Mouse (Mus musculus) liver, adult 2 months (tissue): ENCODE data around the gene Olfr160. TPM values are rescaled to one million over a fixed set of nuclear protein-coding genes. Genes with fewer than 3 reads are reported as not detected.

Experiments used
- DNase-seq: peaks from one replicate; pipeline ENCODE4 v3.0.0-alpha.2; 2011; ENCODE audit warnings: low read depth, low spot score; ENCODE audit errors: extremely low read depth
- H3K27ac ChIP-seq: fragments of 200-500 bp; replicated peaks from 2 replicates; pipeline ENCODE4 v1.5.1; 2012; ENCODE audit warnings: low read depth, mild to moderate bottlenecking, control low read depth, inconsistent platforms, low read length; ENCODE audit not compliant: insufficient read depth
- H3K27me3 ChIP-seq: fragments of 200-500 bp; 2 replicates; pipeline ENCODE4 v1.6.1; 2012; ENCODE audit warnings: mild to moderate bottlenecking, moderate library complexity, low read length, inconsistent platforms; ENCODE audit not compliant: control insufficient read depth, insufficient read depth
- H3K36me3 ChIP-seq: fragments of 200-500 bp; 2 replicates; pipeline ENCODE4 v1.6.1; 2012; ENCODE audit warnings: low read length, inconsistent platforms; ENCODE audit not compliant: control insufficient read depth, insufficient read depth
- H3K4me1 ChIP-seq: fragments of 200-500 bp; 2 replicates; pipeline ENCODE4 v1.6.1; 2011; ENCODE audit warnings: low read length; ENCODE audit not compliant: control insufficient read depth, insufficient read depth
- H3K4me3 ChIP-seq: fragments of 200-500 bp; 2 replicates; pipeline ENCODE4 v1.5.1; 2011; ENCODE audit warnings: low read depth, mild to moderate bottlenecking, control low read depth, low read length, moderate library complexity; ENCODE audit not compliant: insufficient read depth
- H3K79me2 ChIP-seq: fragments of 200-500 bp; 2 replicates; pipeline ENCODE4 v1.6.1; 2012; ENCODE audit warnings: inconsistent platforms, mild to moderate bottlenecking, low read length, moderate library complexity; ENCODE audit not compliant: control insufficient read depth, insufficient read depth
- H3K9ac ChIP-seq: fragments of 200-500 bp; 2 replicates; pipeline ENCODE4 v1.6.1; 2012; ENCODE audit warnings: low read depth, mild to moderate bottlenecking, control low read depth, inconsistent platforms, low read length
- CTCF ChIP-seq: fragments of 200-500 bp; IDR thresholded peaks from 2 replicates; pipeline ENCODE4 v1.5.1; 2011; ENCODE audit warnings: low read depth, low read length, control low read depth
- POLR2A ChIP-seq: fragments of 200-500 bp; IDR thresholded peaks from 2 replicates; pipeline ENCODE4 v1.6.1; 2011; ENCODE audit warnings: low read length, control low read depth; ENCODE audit not compliant: insufficient read depth; ENCODE audit errors: extremely low read depth
- WGBS: fragments of 180-500 bp; shearing (Covaris S2); methylation state at CpG from one replicate; pipeline ENCODE4 v1.1.7; 2018; 5-methylcytosine and 5-hydroxymethylcytosine counted together
- polyA plus RNA-seq: library from polyadenylated mRNA; depleted of rRNA; stranded (reverse); fragments of >200 nt; gene quantifications from 2 replicates; pipeline ENCODE4 v1.2.3, GENCODE M21; 2012; rRNA removed
- total RNA-seq: library from RNA; depleted of rRNA; stranded (reverse); fragments of >200 nt; gene quantifications from 2 replicates; pipeline ENCODE4 v1.2.3, GENCODE M21; 2014; rRNA removed

The Olfr160 gene
- total and polyA plus RNA-seq, 2 experiments, result not detected

- H3K27ac ChIP-seq, result no peak overlapping the region
- WGBS, result 81% methylated on average over 1 of the region's 1 CpGs
- no peaks in the 10 kb centered on the region for H3K36me3 ChIP-seq
- H3K79me2 ChIP-seq, result no peaks in the 10 kb centered on the region
- no peak overlapping the region for H3K9ac ChIP-seq
- H3K4me1 ChIP-seq, result no peaks in the 10 kb centered on the region
- no peak for DNase-seq
- TF ChIP-seq POLR2A, result no peak
- no peak for TF ChIP-seq CTCF
- no peak overlapping the region for H3K4me3 ChIP-seq
- H3K27me3 ChIP-seq, result no peaks in the 10 kb centered on the region
Observed at GRCm38 (mm10) chr9:37663210-37663609, 52.8 kb downstream of the Olfr160 start.

GRCm38 (mm10) chr9:37659413-37659812, 56.6 kb downstream of the Olfr160 start:
- H3K79me2 ChIP-seq, result no peaks in the 10 kb centered on the region
- 85% methylated on average over 6 of the region's 6 CpGs for WGBS
- no peaks in the 10 kb centered on the region for H3K27me3 ChIP-seq
- no peak overlapping the region for H3K9ac ChIP-seq
- H3K36me3 ChIP-seq, result peaks cover 3% of the 10 kb centered on the region
- DNase-seq, result no peak
- TF ChIP-seq POLR2A (no peak), CTCF (no peak)
- H3K27ac ChIP-seq, result no peak overlapping the region
- H3K4me1 ChIP-seq, result peaks cover 3% of the 10 kb centered on the region; the same call in 1 of the 2 replicates
- no peak overlapping the region for H3K4me3 ChIP-seq

Other genes with a start within 250 kb of the Olfr160 start
- gene Msantd2, start 226.9 kb downstream of the Olfr160 start, total RNA-seq, result 10.3 and 11.7 TPM in 2 replicates
- 8.3 and 16.2 TPM in 2 replicates for gene Msantd2, start 226.9 kb downstream of the Olfr160 start, polyA plus RNA-seq
- 7.7 and 13.5 TPM in 2 replicates for gene Esam, start 188.2 kb downstream of the Olfr160 start, total RNA-seq
- 6.3 and 8.8 TPM in 2 replicates for gene Esam, start 188.2 kb downstream of the Olfr160 start, polyA plus RNA-seq
- 1.5 and 1.6 TPM in 2 replicates for gene Vsig2, start 177.0 kb downstream of the Olfr160 start, total RNA-seq
- gene Vsig2, start 177.0 kb downstream of the Olfr160 start, polyA plus RNA-seq, result 0.78 and 1.5 TPM in 2 replicates
- gene Nrgn, start 163.3 kb downstream of the Olfr160 start, total RNA-seq, result 0.09 TPM in 1 of 2 replicates, not detected in the other
- 0.25 and 0.86 TPM in 2 replicates for gene Nrgn, start 163.3 kb downstream of the Olfr160 start, polyA plus RNA-seq
- 27.5 and 27.9 TPM in 2 replicates for gene Siae, start 160.6 kb downstream of the Olfr160 start, total RNA-seq
- 17.4 and 17.7 TPM in 2 replicates for gene Siae, start 160.6 kb downstream of the Olfr160 start, polyA plus RNA-seq
- gene Spa17, start 102.5 kb downstream of the Olfr160 start, total RNA-seq, result 0.27 and 0.55 TPM in 2 replicates
- 0.13 TPM in 1 of 2 replicates, not detected in the other for gene Spa17, start 102.5 kb downstream of the Olfr160 start, polyA plus RNA-seq
- 35.0 and 35.8 TPM in 2 replicates for gene Tbrg1, start 58.9 kb downstream of the Olfr160 start, total RNA-seq
- 19.2 and 23.8 TPM in 2 replicates for gene Tbrg1, start 58.9 kb downstream of the Olfr160 start, polyA plus RNA-seq
- gene Panx3, start 47.0 kb downstream of the Olfr160 start, total RNA-seq, result not detected in 2 replicates
- not detected in 2 replicates for gene Panx3, start 47.0 kb downstream of the Olfr160 start, polyA plus RNA-seq
- gene Olfr874, start 28.9 kb upstream of the Olfr160 start, total RNA-seq, result not detected in 2 replicates
- gene Olfr874, start 28.9 kb upstream of the Olfr160 start, polyA plus RNA-seq, result not detected in 2 replicates
- not detected in 2 replicates for gene Olfr875, start 55.6 kb upstream of the Olfr160 start, total RNA-seq
- not detected in 2 replicates for gene Olfr875, start 55.6 kb upstream of the Olfr160 start, polyA plus RNA-seq
- gene Olfr876, start 86.8 kb upstream of the Olfr160 start, total RNA-seq, result not detected in 2 replicates
- gene Olfr876, start 86.8 kb upstream of the Olfr160 start, polyA plus RNA-seq, result not detected in 2 replicates
- gene Olfr877, start 138.0 kb upstream of the Olfr160 start, total RNA-seq, result not detected in 2 replicates
- not detected in 2 replicates for gene Olfr877, start 138.0 kb upstream of the Olfr160 start, polyA plus RNA-seq
- not detected in 2 replicates for gene Olfr145, start 180.5 kb upstream of the Olfr160 start, total RNA-seq
- gene Olfr145, start 180.5 kb upstream of the Olfr160 start, polyA plus RNA-seq, result not detected in 2 replicates
- not detected in 2 replicates for gene Olfr878, start 201.6 kb upstream of the Olfr160 start, total RNA-seq
- not detected in 2 replicates for gene Olfr878, start 201.6 kb upstream of the Olfr160 start, polyA plus RNA-seq